11 mouse cellular contexts compared by ENCODE assay signal in the genomic region with DNA sequence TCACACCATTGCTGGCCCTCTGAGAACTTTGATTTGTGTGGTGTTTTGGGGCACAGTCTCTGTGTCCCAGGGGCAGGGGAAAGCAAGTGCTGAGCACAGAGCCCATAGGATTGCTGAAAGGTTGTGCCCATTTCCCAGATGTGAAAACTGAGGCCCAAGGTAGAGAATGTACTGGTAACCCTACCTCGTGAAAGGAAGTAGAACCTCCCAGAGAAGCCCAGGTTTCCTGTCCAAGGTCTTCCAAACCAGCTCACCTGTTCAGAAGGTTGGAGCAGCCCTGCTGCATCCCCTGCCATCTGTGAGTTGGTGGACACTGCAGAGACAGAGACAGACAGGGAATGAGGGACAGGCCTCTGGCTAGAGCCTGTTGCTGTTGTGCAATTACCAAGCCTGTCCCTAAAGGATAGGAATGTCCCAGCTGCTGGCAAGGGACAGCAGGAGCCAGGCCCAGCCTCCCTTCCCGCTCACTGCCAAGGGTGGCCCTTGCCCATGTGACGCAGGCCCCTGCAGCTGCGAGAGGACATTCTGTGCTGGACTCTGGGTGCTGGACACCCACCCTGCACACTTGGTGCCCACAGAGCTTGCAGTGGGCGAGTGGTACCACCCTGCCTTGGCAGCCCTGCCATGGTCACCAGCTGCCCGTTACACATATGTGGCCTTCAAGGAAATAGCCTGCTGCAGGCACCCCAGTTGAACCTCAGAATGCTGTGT. TPM values are rescaled to one million over a fixed set of nuclear protein-coding genes. Genes with fewer than 3 reads are reported as not detected.
DNase-seq lines count a peak whose midpoint lies in the region; ATAC-seq lines count a peak whose summit lies in the region.
"Had no signal": no experiment of that assay in that cellular context is flagged by ENCODE, and none has a peak within 500 bp of the region (broad histone marks: within the 10 kb centered on the region; RNA-seq: fewer than 3 reads in every experiment).

No protein-coding gene starts in this region.

- H3K4me1 ChIP-seq in heart, embryonic 14.5 days (ENCODE audit: control insufficient read depth in 2 of 2, insufficient read depth in 2 of 2, low read length in 2 of 2) = peaks cover 2 to 14% of the 10 kb centered on the region in 2 experiments; a peak in 3 of 4 replicates
- H3K4me1 ChIP-seq in lung, embryonic 15.5 days = no peaks in the 10 kb centered on the region
- H3K4me1 ChIP-seq in midbrain, embryonic 10.5 days = peaks cover 8% of the 10 kb centered on the region; the same call in 1 of the 2 replicates
- H3K4me1 ChIP-seq: embryonic facial prominence, embryonic 13.5 days; limb, embryonic 12.5 days had no signal

- no peaks in the 10 kb centered on the region for H3K9me3 ChIP-seq in heart, embryonic 14.5 days (ENCODE audit: control insufficient read depth, low read length)
- no peaks in the 10 kb centered on the region for H3K9me3 ChIP-seq in lung, embryonic 15.5 days
- H3K9me3 ChIP-seq in midbrain, embryonic 10.5 days (replicated peaks) = no peaks in the 10 kb centered on the region
- H3K9me3 ChIP-seq: embryonic facial prominence, embryonic 13.5 days; limb, embryonic 12.5 days had no signal

- 76% methylated on average over 6 of the region's 6 CpGs for WGBS in heart, embryonic 14.5 days
- WGBS in lung, embryonic 15.5 days = 68% methylated on average over 6 of the region's 6 CpGs
- 87% methylated on average over 6 of the region's 6 CpGs for WGBS in midbrain, embryonic 10.5 days

- ATAC-seq in heart, embryonic 14.5 days (ENCODE audit: insufficient number of reproducible peaks, insufficient read depth, low FRiP score, low read depth) = peak; percentile 38; the same call in 1 of the 2 replicates
- peak; percentile 40; the same call in 1 of the 2 replicates for ATAC-seq in lung, embryonic 15.5 days (ENCODE audit: borderline replicate concordance, extremely low read depth, low FRiP score, low TSS enrichment)

- no peak overlapping the region for H3K27ac ChIP-seq in heart, embryonic 14.5 days (replicated peaks in 1 of 2; ENCODE audit: control insufficient read depth in 1 of 2, insufficient read depth in 1 of 2, low read depth in 2 of 2, low read length in 2 of 2)
- H3K27ac ChIP-seq in lung, embryonic 15.5 days = no peak overlapping the region
- H3K27ac ChIP-seq in midbrain, embryonic 10.5 days (replicated peaks) = no peak overlapping the region
- H3K27ac ChIP-seq: embryonic facial prominence, embryonic 13.5 days; limb, embryonic 12.5 days had no signal

- H3K9ac ChIP-seq in heart, embryonic 14.5 days (ENCODE audit: low read length) = no peak overlapping the region
- H3K9ac ChIP-seq in lung, embryonic 15.5 days = no peak overlapping the region
- H3K9ac ChIP-seq: embryonic facial prominence, embryonic 13.5 days; limb, embryonic 12.5 days had no signal

- no peaks in the 10 kb centered on the region for H3K27me3 ChIP-seq in heart, embryonic 14.5 days (ENCODE audit: control insufficient read depth, insufficient read depth, low read length)
- no peaks in the 10 kb centered on the region for H3K27me3 ChIP-seq in lung, embryonic 15.5 days
- no peaks in the 10 kb centered on the region for H3K27me3 ChIP-seq in midbrain, embryonic 10.5 days (ENCODE audit: low read depth, poor library complexity, severe bottlenecking)
- H3K27me3 ChIP-seq: embryonic facial prominence, embryonic 13.5 days; limb, embryonic 12.5 days had no signal

- peak; percentile 36 for DNase-seq in kidney, adult 18-20 months
- DNase-seq in kidney, postnatal 14 days = no peak
- peak; percentile 89 for DNase-seq in adrenal gland, postnatal 14 days
- DNase-seq in yolk sac, embryonic 10.5 days (ENCODE audit: low spot score) = no peak
- no peak for DNase-seq in midbrain, embryonic 10.5 days (ENCODE audit: low spot score)
- no peak for DNase-seq in thymus, postnatal 36 days

- no peak overlapping the region for H3K4me3 ChIP-seq in heart, embryonic 14.5 days (ENCODE audit: control insufficient read depth in 1 of 2, insufficient read depth in 1 of 2, low read depth in 1 of 2, low read length in 2 of 2)
- no peak overlapping the region for H3K4me3 ChIP-seq in lung, embryonic 15.5 days
- H3K4me3 ChIP-seq in midbrain, embryonic 10.5 days = no peak overlapping the region
- H3K4me3 ChIP-seq: embryonic facial prominence, embryonic 13.5 days; limb, embryonic 12.5 days had no signal

- peaks cover 2% of the 10 kb centered on the region; the same call in 1 of the 2 replicates for H3K36me3 ChIP-seq in heart, embryonic 14.5 days (ENCODE audit: control insufficient read depth, insufficient read depth, low read length)
- H3K36me3 ChIP-seq in lung, embryonic 15.5 days = peaks cover 6% of the 10 kb centered on the region; the same call in 1 of the 2 replicates
- peaks cover 7% of the 10 kb centered on the region for H3K36me3 ChIP-seq in midbrain, embryonic 10.5 days

- H3K4me2 ChIP-seq in heart, embryonic 14.5 days (ENCODE audit: low read length) = no peak overlapping the region
- H3K4me2 ChIP-seq in lung, embryonic 15.5 days = no peak overlapping the region
- H3K4me2 ChIP-seq: embryonic facial prominence, embryonic 13.5 days; limb, embryonic 12.5 days had no signal

RNA-seq across cellular contexts. Expression of a gene that starts 1.1 kb away (rescaled TPM):
- total RNA-seq in adrenal gland, postnatal 14 days (2021) = 76.6 and 87.5 TPM in 2 replicates
- 0.15 and 0.19 TPM in 2 replicates for polyA plus RNA-seq in heart, embryonic 14.5 days (2014; fragmentation: Nextera tagmentation; extraction: Ambion mirVana)
- 0.10 and 0.19 TPM in 2 replicates for polyA plus RNA-seq in lung, embryonic 15.5 days (2015; fragmentation: Nextera tagmentation; extraction: Ambion mirVana)
- 0.04 and 0.11 TPM in 2 replicates for polyA plus RNA-seq in midbrain, embryonic 10.5 days (2016; fragmentation: Nextera tagmentation; extraction: Ambion mirVana)

RNA-seq across cellular contexts. Expression of a gene that starts 8.9 kb away (rescaled TPM):
- 91.4 and 109 TPM in 2 replicates for total RNA-seq in adrenal gland, postnatal 14 days (2021)
- 0.88 and 1.1 TPM in 2 replicates for polyA plus RNA-seq in heart, embryonic 14.5 days (2014; fragmentation: Nextera tagmentation; extraction: Ambion mirVana)
- polyA plus RNA-seq in lung, embryonic 15.5 days (2015; fragmentation: Nextera tagmentation; extraction: Ambion mirVana) = 0.95 and 1.2 TPM in 2 replicates
- 0.11 and 0.21 TPM in 2 replicates for polyA plus RNA-seq in midbrain, embryonic 10.5 days (2016; fragmentation: Nextera tagmentation; extraction: Ambion mirVana)

RNA-seq across cellular contexts. Expression of a gene that starts 13.3 kb away (rescaled TPM):
- 58.3 and 63.2 TPM in 2 replicates for total RNA-seq in adrenal gland, postnatal 14 days (2021)
- 0.32 and 0.42 TPM in 2 replicates for polyA plus RNA-seq in heart, embryonic 14.5 days (2014; fragmentation: Nextera tagmentation; extraction: Ambion mirVana)
- 0.55 TPM in 2 replicates for polyA plus RNA-seq in lung, embryonic 15.5 days (2015; fragmentation: Nextera tagmentation; extraction: Ambion mirVana)
- not detected in 2 replicates for polyA plus RNA-seq in midbrain, embryonic 10.5 days (2016; fragmentation: Nextera tagmentation; extraction: Ambion mirVana)
- total RNA-seq: ES-E14 had no signal
- polyA plus RNA-seq: limb, embryonic 12.5 days had no signal

RNA-seq across cellular contexts. Expression of a gene that starts 29.1 kb away (rescaled TPM):
- total RNA-seq in adrenal gland, postnatal 14 days (2021) = 52.5 and 60.1 TPM in 2 replicates
- 56.5 and 57.5 TPM in 2 replicates for polyA plus RNA-seq in heart, embryonic 14.5 days (2014; fragmentation: Nextera tagmentation; extraction: Ambion mirVana)
- polyA plus RNA-seq in lung, embryonic 15.5 days (2015; fragmentation: Nextera tagmentation; extraction: Ambion mirVana) = 111 and 119 TPM in 2 replicates
- 188 and 191 TPM in 2 replicates for polyA plus RNA-seq in midbrain, embryonic 10.5 days (2016; fragmentation: Nextera tagmentation; extraction: Ambion mirVana)

RNA-seq across cellular contexts. Expression of a gene that starts 31.7 kb away (rescaled TPM):
- total RNA-seq in adrenal gland, postnatal 14 days (2021) = 11.9 and 15.2 TPM in 2 replicates
- 0.55 and 0.85 TPM in 2 replicates for polyA plus RNA-seq in heart, embryonic 14.5 days (2014; fragmentation: Nextera tagmentation; extraction: Ambion mirVana)
- polyA plus RNA-seq in lung, embryonic 15.5 days (2015; fragmentation: Nextera tagmentation; extraction: Ambion mirVana) = 2.1 TPM in 2 replicates
- 1.2 and 1.8 TPM in 2 replicates for polyA plus RNA-seq in midbrain, embryonic 10.5 days (2016; fragmentation: Nextera tagmentation; extraction: Ambion mirVana)

Comparison
In these comparisons a context has a peak if more than half of its experiments do, and no peak if none do; other contexts are left out.
1. DNase-seq: peak in kidney, adult 18-20 months (single experiment) and adrenal gland, postnatal 14 days (single experiment); none in kidney, postnatal 14 days (single experiment), yolk sac, embryonic 10.5 days (single experiment), midbrain, embryonic 10.5 days (single experiment) and thymus, postnatal 36 days (0 of 2).